Mouse (Mus musculus) liver, adult 2 months (tissue): ENCODE results near the gene Fxn.

Experiments used
- CTCF ChIP-seq: fragments of 200-500 bp; IDR thresholded peaks from 2 replicates; pipeline ENCODE4 v1.5.1; 2011; ENCODE audit warnings: low read depth, low read length, control low read depth
- POLR2A ChIP-seq: fragments of 200-500 bp; IDR thresholded peaks from 2 replicates; pipeline ENCODE4 v1.6.1; 2011; ENCODE audit warnings: low read length, control low read depth; ENCODE audit not compliant: insufficient read depth; ENCODE audit errors: extremely low read depth

DNA sequence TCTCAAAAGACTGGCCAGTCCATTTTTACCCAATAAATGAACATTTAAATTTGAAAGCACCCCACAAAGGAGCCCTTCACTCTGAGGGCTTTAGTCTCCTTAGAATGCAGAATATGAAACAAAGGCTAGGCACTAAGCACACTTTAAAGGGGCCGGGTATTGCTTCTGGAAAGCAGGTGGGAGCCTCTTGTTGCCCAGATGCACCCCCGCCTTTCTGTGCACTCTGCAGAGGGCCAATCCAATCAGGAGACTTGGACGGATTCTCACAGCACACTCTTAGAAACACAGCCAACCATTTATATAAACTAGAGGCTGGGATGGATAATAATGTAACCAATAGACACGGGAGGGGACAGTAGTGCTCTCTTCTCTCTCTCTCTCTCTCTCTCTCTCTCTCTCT, 11.9 kb downstream of the Fxn start:
- no peak for TF ChIP-seq CTCF
- no peak for TF ChIP-seq POLR2A
